Mouse (Mus musculus) embryo, embryonic 11 days (tissue): Measurements from ENCODE around the gene Zdhhc24.
"Not testable (repeated sequence)": the region's sequence is repeated elsewhere in the genome, so short reads cannot be mapped to it uniquely, and the experiment has no call there.

Experiments used
- DNase-seq: peaks from one replicate; pipeline ENCODE4 v3.0.0-alpha.2; 2015

The Zdhhc24 gene

DNA sequence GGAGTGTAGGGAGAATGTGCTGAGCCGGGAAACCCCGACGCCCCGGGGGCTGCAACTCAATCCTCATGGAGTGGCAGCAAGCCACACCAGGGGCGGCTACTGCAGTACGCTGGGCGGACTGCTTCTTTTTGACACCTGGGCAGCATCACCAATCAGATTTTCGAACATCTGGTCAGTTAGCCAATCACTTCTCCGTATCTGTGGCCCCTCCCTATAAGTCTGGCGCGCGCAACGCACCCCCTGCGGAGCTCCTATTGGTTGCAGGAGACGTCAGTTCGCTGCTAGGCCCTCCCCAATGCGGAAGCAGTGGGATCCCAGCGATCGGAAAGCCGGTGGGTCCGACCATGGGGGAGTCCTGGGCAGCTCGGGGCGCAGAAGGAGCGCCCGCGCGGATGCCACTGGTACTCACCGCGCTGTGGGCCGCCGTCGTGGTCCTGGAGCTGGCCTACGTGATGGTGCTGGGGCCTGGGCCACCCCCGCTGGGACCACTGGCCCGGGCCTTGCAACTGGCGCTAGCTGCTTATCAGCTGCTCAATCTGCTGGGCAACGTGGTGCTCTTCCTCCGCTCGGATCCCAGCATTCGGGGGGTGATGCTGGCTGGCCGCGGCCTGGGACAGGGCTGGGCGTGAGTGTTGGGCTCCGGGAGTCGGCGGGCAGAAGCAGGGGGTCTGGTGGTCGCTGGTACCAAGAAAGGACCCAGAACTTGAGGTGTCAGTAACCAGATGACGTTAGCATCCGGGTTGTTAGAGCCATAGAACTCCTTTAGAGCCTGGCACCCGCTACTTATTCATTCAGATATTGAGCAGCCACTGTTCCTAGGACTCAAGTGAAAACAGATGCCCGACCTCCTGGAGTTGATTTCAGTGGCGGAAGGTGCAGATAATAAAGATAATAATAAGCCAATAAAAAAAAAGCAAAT, at the start of gene Zdhhc24:
TSS of gene Zdhhc24 (plus strand) at position 264 of the 919 bp plus-strand sequence.
- DNase-seq, result peak; percentile 95

DNA sequence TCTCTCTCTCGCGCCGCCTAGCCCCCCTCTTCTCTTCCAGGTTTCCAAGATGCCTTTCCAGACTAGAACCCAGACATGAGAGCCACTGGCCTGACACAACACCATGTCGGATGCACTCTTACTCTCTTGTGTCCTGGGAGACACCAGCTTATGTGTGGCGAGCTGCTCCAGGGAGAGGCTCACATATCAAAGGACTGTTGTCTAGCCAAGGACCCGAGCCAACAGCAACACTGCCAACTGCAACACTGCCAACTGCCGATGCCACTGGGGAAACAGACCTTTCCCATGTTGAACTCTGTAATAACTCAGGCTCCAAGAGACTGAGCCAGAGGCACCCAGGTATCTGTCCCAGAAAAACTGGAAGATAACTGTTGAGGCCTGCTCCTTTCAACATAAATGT, 49.3 kb upstream of the Zdhhc24 start:
- DNase-seq, result no peak

DNA sequence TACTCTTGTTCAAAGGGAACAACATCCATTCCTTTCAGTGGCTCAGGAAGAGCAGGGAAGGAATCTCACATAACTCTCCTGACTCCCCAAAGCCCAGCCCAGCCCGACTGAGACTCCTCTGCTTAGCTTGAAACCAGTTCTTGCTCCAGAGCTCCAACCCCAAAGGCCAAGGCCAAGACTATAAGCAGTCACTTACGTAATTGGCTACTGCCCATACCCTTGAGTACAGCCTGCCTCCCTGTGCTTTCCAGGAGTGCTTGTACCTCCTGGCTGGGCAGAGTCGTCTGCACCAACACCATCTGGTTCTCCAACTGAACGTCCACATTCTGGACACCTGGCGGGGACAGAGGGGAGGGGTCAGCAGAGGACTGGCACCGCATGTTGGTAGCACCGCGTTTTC, 44.5 kb upstream of the Zdhhc24 start:
- no peak for DNase-seq

DNA sequence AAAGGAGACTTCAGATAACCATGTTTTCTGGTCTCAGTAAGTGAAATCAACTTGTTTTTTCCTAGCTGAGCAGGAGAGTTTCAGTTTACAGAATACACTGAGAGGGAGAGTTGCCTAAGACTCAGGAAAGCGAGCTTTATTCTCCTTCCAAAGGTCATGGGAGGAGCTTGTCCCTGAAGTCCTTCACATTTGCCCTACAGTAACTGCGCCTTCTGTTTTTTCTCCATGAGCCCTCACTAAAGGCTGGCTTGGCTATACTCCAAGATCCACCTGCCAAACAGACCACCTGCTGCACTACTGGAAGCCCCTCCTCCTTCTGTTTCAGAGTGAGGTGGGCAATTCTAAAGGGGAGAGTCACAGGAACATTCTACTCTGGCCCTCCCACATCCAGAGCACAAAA, 42.4 kb upstream of the Zdhhc24 start:
- no peak for DNase-seq

DNA sequence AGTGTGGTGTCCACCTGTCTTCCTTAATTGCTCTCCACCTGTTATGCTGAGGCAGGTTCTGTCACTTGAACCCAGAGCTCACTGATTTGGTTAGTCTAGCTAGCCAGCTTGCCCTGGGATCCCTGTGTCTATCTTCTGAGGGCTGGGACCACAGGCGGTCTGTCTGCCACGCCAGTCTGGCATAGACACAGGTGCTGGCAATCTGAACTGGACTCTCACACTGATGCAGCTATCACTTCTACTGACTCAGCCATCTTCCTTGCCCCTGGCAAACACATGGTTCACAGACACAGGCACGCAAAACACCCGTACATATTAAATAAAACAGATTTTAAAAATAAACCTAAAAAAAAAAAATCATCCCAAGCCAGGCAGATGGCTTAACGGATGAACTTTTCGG, 41.4 kb upstream of the Zdhhc24 start:
- no peak for DNase-seq

DNA sequence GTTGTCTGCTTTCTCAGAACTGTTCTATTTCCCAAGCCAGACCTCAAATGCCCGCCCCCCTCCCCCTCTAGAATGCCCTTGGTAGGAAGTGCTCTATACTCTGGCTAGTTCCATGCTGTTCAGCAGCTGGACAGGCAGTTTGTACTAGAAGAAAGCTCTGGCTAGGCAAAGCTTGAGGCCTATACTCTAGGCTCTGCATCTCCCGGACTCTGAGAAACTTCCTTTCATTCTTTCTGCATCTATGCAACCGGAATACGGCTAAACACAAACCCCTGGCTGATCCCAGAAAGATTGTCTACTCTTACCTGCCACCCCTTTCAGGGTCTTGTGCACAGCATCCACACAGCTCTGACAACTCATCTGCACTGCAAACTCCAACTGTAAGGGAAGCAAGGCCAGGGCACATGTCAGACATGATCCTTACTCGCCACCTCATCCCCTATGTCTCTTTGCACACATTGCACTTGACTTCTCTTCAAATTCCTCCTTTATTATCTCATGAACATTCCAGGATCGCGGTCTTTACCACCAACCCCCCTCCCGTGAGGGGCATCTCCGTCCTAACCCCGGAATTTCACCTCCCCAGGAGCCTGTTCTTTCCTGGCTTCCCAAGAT, 39.8 kb upstream of the Zdhhc24 start:
- DNase-seq, result no peak

DNA sequence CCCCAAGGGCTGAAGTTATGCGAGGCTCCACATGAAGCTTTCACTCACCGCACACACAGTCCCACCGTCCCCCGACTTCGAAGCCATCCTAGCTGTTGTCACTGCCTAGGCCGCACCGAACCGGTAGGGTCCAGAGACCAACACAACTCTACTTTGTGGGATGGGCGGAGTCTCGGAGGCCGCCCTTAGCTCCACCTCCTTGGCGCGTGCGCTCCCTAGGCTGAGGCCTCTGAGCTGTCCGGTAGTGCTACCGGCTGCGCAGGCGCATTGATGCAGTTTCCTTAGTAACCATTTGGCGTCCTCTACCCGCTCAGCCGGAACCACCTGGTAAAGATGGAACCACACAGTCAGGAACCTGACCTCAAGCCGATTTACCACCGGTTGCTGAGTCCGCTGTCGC, 39.3 kb upstream of the Zdhhc24 start, which contains the start of the genes Ccs and Ccdc87:
TSS of gene Ccs (minus strand) at position 184 of the 400 bp plus-strand sequence.
TSS of gene Ccdc87 (plus strand) at position 218 of the 400 bp plus-strand sequence.
- DNase-seq, result peak; percentile 97

DNA sequence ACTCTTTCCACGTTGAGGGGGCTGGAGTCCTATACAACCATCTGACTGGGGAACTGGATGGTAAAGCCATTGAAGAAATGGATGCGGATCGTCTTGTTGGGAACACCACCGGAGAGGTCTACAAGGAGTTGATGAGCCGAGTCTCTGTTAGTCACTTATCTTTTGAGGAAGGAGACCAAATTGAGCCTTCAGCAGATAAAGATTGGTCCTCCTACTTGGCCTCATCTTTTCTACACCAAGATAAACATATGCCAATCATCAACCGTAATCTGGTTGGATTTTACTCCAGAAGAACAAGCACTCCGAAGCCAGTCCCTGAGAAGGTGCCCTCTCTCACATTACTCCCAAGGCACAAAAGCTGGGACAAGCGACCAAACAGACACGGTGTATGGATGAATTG, 37.6 kb upstream of the Zdhhc24 start:
- DNase-seq, result no peak

DNA sequence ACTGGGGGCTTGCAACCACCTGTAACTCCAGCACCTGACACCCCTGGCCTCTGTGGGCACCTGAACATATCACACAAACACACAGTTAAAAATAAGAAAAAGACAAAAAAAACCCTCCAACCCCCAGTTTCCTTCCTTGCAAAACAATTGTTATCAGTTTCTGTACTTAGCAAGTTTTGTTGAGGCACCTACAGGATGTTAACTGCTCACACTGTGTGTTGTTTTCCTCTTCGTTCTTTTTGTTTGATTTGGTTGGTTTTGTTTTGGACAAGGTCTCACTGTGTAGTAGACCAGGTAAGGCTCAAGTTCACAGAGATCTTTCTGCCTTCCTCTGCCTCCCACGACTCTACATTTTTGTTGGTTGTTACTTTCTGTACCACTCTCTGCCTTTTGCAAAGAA, 35.9 kb upstream of the Zdhhc24 start:
- no peak for DNase-seq

DNA sequence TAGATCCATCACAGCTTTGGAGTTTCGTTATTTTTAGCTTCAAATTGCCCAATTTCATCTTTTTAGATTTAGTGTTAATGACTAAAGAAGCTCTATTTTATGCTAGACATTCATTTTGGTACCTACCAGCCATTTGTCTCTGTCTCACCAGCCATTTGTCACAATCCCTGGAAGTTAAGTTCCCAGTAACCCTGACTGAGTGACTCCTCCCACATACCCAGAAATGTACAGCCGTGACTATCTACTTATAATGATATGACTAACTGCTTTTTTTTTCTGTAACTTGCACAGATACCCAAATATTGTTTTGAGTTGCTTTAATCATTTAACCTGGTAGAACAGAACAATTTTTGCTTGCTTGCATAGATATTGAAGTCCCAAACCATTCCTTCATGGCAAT, 32.6 kb upstream of the Zdhhc24 start:
- DNase-seq, result no peak

DNA sequence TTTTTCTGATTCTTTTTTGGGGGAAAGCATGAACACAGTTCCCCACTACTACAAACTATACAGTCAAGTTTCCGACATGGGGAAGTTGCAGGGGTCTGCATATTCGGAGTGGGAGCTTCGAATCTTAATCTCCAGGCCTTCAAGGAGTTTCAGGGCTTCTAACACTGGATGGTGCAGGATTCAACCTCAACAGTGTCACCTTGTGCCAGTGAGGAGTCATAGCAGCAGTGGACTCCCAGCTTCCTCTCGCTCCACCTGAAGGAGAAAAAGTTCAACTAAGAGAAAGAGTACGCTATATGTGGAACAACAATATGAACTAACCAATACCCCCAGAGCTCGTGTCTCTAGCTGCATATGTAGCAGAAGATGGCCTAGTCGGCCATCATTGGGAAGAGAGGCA, 31.0 kb upstream of the Zdhhc24 start:
- DNase-seq, result peak; percentile 28

DNA sequence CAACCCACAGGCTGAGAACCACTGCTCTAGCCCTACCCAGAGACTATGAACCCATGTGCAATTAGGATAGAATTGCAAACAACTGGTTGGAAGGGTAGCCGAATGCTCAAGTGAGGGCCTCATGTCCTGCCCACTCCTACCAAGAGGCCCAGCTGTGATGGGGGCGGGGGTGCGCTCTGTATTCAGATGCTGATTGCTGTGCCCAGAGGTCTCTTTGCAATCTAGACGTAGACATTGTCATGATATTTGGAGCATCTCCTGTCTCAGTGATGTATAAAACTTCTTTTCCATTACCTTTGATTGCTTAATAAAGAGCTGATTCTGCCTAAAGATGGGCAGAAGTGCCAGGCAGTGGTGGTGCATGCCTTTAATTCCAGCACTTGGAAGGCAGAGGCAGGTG, 28.7 kb upstream of the Zdhhc24 start:
- DNase-seq, result no peak

DNA sequence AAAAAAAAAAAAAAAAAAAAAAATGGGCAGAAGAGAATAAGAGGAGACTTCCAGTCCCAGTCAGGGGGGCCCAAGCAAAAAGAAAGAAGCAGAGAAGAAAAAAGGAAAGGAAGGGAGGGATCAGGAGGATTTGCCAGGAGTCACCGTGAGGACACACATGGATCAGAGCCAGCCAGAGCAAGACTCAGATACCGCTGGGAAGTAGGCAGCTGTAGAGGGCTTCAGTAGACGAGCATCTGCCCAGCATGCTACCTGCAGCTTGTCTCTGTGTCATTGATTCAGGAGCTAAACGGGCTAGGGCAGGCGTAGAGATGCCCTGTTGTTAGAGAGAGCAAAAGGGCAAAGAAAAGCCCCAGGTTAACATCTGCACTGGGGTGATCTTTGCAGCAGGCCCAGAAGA, 28.2 kb upstream of the Zdhhc24 start:
- no peak for DNase-seq

DNA sequence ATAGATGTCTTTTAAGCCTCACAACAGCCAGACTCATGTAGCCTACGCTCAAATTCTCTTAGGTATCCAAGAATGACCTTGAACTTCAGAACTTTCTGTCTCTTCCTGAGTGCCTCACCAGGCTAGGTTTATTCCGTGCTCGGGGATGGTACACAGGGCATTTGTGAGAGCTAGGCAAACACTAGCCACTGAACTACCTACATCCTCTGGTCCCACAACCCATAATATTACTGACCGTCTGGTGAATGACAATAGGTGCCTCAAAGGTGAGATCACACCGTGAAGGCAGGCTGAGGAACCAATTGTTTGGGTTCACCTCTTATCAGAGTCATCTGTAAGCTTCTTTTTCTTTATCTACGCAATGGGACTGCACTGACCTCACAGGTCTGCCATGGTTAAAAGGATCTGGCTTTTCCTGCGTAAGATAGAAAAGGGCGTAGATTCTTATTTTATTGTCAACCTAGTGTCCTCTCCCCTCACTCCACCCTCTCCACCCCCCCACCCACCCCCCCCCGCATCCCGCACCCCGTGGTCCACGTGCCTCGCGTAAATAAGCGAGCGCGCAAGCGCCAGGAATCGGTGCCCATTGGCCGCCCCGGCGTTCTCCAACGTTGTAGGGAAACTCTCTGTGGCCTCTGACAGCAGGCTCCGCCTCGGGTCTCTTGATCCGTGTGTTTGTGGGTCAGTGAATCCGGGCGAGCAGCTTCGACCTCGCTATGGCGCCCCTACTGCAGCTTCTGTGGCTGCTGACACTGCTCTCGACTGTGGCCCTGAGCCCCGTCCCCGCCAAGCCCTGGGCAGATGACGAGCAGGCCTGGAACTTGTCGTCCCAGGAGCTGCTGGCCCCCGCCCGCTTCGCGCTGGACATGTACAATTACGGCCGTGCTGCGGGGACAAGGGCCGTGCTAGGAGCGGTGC, 23.7 kb upstream of the Zdhhc24 start, which contains the start of gene Ctsf:
TSS of gene Ctsf (plus strand) at position 579 of the 918 bp plus-strand sequence.
- DNase-seq, result peak; percentile 94

DNA sequence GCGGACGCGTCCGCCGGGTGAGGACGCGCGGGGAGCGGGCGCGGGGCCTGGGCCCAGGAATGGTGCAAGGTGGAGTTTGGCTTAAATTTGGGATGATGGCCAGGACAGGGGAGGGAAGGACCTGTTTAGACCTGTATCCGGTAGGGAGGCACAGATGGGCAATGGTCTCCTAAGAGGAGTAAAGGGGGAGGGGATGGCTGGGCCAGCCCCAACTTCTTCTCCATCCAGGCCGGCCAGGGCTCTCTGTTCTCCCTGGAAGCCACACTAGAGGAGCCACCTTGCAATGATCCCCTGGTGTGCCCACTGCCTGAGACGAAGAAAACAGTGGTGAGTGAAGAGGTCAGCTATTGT, 23.0 kb upstream of the Zdhhc24 start:
- DNase-seq, result no peak

DNA sequence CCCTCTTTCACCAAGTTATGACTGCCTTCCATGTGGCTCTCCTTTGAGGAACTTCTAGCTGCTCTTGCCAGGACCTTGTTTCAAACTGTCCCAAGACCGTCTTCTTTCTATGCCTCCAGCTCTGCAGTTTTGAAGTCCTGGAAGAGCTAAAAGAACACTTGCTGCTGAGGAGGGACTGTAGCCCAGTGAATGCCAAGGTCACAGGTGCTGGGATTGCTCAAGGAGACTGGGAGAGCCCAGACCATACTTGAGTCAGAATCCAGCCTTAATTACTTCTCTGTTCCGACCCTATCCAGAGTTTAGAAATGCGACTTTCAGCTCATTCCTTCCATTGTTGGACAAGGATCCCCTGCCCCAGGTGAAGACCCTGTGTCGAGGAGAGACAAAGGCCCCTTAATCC, 22.5 kb upstream of the Zdhhc24 start:
- no peak for DNase-seq

DNA sequence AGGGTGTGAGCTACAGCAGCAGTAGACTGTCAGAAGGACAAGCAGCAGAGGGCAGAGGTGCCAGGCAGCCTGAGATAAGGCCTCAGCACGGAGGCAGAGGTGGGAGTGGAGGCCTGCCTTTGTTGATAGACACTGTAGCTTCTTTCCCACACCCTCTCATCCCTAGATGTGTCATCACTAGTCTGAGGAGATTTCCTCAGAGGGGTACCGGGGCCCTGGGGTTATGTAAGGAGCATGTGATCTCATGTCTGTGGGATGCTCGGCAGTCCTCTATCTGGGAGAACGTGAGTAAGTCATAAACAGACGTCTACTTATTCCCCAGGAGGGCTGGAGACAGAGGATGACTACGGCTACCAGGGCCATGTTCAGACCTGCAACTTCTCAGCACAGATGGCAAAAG, 19.4 kb upstream of the Zdhhc24 start:
- no peak for DNase-seq

DNA sequence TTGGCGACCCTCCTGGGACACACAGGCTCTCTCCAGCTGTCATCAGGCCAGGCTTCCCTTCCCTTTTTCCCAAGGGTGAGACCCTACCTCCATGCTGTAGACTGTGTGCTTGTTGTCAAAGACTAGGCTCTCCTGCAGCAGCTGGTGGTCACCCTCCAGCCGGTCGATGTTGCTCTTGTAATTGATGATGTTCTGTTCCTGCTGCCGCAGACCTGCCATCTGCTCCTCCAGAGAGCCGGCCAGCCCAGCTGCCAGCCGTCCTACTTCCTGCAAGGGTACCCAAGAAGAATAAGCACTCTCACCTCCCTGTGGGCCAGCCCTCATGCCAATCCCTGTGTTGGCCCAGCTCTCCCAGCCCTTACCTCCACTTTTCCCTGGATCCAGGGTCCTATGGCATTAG, 15.4 kb upstream of the Zdhhc24 start:
- no peak for DNase-seq

DNA sequence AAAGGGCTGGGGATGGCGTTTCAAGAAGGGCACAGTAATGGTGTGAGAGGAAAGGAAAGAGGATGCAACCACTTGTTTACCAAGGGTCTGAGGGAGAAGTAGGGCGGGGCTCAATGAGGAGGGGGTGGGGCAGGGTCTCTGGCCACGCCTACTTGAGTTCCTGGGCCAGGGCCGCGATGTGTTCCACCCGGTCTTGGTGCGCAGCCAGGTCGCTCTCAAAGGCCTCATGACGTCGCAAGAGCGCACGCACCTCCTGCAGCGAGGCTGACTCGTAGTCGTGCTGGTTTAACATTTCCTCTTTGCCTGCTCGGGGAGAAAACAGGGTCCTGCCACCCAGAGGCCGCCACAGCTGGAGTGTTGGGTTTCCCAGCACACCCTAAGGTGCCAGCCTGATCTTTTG, 13.3 kb upstream of the Zdhhc24 start:
- DNase-seq, result peak; percentile 26

DNA sequence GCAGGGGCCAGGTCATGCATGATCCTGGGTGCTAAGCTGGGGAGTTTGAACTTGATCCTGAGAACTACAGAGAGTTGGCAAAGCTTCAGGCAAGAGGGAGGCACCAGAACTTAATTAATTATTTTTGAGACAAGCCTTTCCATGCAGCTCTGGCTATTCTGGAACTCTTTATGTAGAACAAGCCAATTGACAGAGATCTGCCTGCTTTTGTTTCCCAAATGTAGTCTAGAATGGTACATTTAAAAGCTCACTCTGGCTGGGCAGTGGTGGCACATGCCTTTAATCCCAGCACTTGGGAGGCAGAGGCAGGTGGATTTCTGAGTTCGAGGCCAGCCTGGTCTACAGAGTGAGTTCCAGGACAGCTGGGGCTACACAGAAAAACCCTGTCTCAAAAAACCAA, 3.9 kb upstream of the Zdhhc24 start:
- DNase-seq, result not testable (repeated sequence)

DNA sequence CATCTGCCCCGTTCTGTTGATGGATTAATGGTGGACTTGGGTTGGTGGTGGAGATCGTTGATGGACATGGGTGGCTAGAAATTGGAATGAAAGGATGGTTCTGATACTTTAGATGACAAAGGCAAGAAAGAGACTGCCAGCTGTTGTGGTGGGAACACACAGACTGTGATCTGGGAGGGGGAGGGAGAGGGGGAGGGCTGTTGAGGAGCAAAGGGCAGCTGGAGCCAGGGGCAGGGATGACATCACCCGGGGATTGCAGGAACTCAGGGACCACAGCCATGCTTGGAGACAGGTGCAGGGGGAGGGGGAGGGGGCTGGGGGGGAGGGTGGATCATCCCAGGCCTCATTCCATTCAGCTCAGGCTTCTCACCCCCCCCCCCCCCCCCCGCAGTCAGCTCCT, 2.2 kb upstream of the Zdhhc24 start:
- DNase-seq, result no peak

DNA sequence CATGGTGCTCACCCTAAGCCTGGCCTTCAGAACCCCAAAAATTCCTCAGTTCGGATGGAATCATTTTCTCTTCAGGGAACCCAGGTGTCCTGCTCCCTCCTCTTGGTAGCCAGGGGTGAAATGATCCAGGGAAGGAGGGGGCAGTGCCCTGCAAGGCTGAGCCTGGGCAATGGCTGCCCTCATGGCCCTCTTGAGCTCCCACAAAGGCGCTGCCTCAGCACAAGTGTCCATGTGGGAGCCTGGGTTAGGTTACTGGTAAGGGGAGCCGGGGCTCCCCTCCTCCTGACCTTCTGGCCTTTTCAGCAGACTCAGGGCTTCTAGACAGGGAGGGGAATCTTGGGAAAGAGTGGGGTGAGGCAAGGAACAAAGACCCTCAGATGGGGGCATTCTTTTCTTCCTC, 1.7 kb upstream of the Zdhhc24 start:
- DNase-seq, result no peak

DNA sequence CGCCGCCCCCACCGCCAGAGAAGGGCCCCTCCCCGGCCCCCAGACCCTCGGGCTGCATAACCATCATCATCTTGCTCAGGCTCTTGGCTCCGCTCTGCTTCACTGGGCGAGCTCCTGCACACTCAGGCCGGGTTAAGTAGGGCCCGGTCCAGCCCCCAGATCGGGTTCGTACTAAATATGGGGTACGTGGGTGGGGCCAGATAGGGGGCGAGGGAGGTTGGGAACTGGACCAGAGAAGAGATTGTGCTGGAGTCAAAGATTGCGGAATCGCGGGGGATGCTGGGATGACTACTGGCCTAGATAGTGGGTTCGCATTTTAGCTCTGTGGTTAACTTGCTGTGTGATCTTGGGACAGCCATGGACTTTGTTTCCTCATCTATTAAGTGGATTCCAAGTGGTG, 683 bp upstream of the Zdhhc24 start, which contains the start of gene Actn3:
TSS of gene Actn3 (minus strand) at position 125 of the 400 bp plus-strand sequence.
- DNase-seq, result peak; percentile 28
